Mouse (Mus musculus): ENCODE measurements around the gene Aknad1.
A peak's percentile ranks its signal among the peaks of the same experiment; 100 is the strongest.

The Aknad1 gene

GRCm38 (mm10) chr3:108787754-108788454 is 48.4 kb downstream of the Aknad1 start:
- DNase-seq (ENCODE audit: low spot score): no peak

GRCm38 (mm10) chr3:108788455-108788794 is 49.0 kb downstream of the Aknad1 start:
- no peak for DNase-seq (ENCODE audit: low spot score)

- no peak for DNase-seq (ENCODE audit: low spot score)
Observed at GRCm38 (mm10) chr3:108789299-108789698, 49.8 kb downstream of the Aknad1 start.

DNA sequence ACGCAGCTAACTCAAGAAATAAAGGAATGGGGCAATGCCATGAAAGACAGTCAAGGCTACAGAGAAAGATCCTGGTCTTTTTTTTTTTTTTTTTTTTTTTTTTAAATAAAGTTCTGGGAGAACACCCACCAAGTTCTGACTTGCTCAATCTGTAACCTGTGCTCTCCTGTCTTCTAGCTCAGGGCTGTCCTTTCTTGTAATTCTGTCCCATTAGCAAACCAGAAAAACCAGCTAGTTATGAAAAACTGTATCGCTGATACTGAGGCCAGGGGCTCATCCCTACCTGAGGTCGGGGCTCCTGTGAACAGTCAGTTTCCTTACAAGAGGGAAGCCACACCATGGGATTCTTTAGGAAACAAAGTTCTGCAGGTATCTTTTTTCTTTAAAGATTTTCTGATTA is 51.0 kb downstream of the Aknad1 start:
- no peak for DNase-seq (ENCODE audit: low spot score)

GRCm38 (mm10) chr3:108791054-108791706 is 51.7 kb downstream of the Aknad1 start:
- DNase-seq (ENCODE audit: low spot score): no peak

DNA sequence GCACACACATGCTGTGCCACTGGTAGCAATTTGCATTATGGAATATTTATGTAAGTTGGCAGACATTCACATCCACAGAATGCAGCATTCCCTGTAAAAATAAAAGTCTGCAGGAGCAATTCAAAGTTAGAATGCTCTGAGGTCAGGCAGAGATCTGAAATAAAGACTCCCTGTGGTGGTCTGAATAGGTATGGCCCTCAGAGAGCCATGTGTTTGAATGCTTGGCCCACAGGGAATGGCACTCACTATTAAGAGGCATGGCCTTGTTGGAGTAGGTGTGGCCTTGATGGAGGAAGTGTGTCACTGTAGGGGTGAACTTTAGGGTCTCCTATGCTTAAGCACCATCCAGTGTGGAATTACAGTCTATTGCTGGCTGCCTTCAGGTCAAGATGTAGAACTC is 53.0 kb downstream of the Aknad1 start:
- no peak for DNase-seq (ENCODE audit: low spot score)

DNA sequence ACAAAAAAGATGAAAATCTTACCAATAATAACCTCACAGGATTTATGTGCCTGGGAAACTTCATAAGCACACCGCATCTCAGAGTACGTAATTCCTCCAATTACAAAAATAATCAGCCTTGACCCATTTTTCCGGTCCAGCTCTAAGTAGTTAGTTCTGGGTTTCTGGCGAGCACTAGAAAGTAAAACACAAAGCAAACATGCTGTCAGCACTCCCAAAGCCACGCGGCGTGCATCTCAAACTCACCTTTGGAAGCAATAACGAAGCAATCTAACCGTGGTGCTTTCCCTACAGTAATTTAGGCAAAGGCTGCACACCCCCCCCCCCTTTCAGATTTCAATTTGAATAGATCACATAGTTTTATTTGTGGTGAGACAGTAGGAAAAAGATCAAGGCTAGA is 55.3 kb downstream of the Aknad1 start:
- no peak for DNase-seq (ENCODE audit: low spot score)

GRCm38 (mm10) chr3:108795554-108796299 is 56.3 kb downstream of the Aknad1 start:
- no peak for DNase-seq (ENCODE audit: low spot score)

- DNase-seq (ENCODE audit: low spot score): no peak
Observed at GRCm38 (mm10) chr3:108796386-108796785, 56.9 kb downstream of the Aknad1 start.

DNA sequence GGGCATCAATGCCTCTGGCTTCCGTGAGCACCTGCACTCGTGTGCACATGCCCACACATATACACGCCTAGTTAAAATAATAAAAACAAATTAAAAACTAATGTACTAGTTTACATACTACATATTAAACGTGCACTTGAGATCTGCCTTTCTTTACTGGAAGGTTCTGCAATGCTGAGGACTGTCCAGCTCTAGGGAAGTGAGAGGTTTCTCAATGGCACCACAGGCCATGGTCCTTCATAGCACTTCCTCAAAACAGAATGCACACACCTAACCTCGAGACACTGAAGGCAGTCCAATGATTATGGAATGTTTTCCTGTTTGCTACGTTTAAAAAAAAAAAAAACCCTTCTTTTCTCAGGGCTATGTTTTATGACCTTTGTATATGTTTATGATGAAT is 58.3 kb downstream of the Aknad1 start:
- DNase-seq (ENCODE audit: low spot score): no peak

GRCm38 (mm10) chr3:108798375-108798774 is 58.9 kb downstream of the Aknad1 start:
- DNase-seq (ENCODE audit: low spot score): no peak

GRCm38 (mm10) chr3:108805622-108806021 is 66.2 kb downstream of the Aknad1 start:
- no peak for DNase-seq (ENCODE audit: low spot score)

DNA sequence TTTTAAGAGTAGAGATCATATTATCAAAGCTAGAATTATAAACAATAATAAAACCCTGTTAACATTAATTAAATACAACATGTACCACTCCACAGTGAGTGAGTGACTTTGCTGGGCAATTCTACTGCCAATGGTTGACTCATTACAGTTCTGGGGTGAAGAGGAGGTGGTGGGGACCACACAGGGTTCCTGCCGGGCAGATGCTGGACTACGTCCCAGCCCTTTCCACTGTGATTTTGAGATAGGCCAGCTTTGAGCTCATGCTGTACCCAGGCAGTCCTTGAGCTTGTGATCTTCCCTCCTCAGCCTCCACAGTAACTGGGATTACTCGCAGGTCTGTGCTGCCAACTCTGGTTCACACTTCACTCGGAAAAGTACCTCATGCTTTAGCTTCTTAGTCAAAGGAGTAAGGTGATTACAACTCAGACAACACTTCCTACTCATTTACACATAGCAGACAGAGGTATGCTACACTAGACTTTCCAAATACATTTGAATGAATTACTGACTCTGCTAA is 71.3 kb downstream of the Aknad1 start:
- no peak for DNase-seq (ENCODE audit: low spot score)

DNA sequence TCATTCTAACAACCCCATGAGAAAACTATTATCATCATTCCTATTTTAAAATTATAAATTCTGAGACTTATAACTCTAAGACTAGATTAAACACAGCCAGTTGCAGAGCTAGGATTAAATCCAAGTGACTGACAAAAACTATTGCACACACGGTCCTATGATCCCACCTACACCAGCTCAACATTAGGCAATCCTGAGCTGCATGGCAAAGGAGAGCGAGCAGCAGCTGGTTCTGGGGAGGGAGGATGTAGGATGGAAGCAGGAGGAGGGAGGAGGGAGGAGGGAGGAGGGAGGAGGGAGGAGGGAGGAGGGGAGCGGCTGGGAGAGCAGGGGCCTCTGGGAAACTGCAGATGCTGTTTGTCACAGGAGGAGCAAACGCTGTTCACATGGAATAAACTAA is 76.2 kb downstream of the Aknad1 start:
- DNase-seq (ENCODE audit: low spot score): no peak

DNA sequence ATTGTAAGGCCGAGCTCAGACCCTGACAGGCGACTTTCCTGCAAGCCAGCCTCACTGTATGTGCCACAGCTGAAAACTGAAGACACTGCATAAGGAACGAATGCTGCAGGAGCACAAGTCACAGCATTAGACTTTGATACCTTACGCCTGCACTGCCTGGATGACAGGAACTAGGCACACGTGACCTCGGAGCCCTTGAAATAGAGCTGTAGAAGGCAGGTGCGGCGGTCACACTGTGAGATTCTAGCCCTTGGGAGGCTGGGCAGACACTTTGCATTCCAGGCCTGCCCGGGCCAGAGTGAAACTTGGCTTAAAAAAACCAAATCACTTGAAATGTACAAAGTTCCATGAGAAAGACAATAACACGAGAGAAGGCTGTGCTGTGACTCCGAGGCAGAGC is 91.0 kb downstream of the Aknad1 start:
- DNase-seq (ENCODE audit: low spot score): peak; percentile 11

DNA sequence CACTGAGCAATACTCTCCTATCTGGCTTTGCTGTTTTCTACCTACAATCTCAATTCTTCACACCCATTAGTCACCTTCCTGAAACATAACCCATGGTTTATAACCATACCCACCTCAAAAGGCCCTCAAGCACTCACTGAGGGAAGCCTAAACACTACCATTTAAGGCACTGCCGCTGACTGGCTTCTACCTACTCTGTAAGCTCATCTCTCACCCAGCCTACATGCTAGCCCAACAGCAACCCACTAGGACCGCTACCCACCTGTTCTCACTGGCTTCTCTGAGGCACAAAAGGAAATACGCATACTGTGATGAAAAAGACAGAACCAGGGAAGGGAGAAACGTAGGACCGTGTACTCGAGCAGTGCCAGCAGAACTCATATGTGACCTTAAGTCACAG is 92.3 kb downstream of the Aknad1 start:
- no peak for DNase-seq (ENCODE audit: low spot score)

All from urinary bladder, postnatal 25 days (tissue).